Mouse (Mus musculus) liver, embryonic 14.5 days (tissue): ENCODE measurements around the gene 4930486L24Rik. TPM values are rescaled to one million over a fixed set of nuclear protein-coding genes. Genes with fewer than 3 reads are reported as not detected.

ENCODE experiments used
- ATAC-seq: fragments of 200-750 bp; cut with Nextera tagmentation; 2 replicates; pipeline ENCODE4 v1.8.0; 2017; ENCODE audit warnings: moderate number of reproducible peaks, mild to moderate bottlenecking, moderate library complexity; ENCODE audit not compliant: insufficient read depth
- DNase-seq, 3 experiments: peaks; one replicate each; pipeline ENCODE4 v3.0.0-alpha.2; 2012 to 2013; ENCODE audit warnings: low read depth in 3 of 3, low spot score in 3 of 3
- H3K27ac ChIP-seq: fragments of 300-500 bp; sonication (generic); 2 replicates; pipeline ENCODE4 v1.5.1; 2014; ENCODE audit warnings: moderate library complexity, mild to moderate bottlenecking, control low read depth, inconsistent platforms
- H3K27me3 ChIP-seq: fragments of 300-500 bp; sonication (generic); 2 replicates; pipeline ENCODE4 v1.6.1; 2014; ENCODE audit warnings: mild to moderate bottlenecking, low read length, moderate library complexity; ENCODE audit not compliant: control insufficient read depth, insufficient read depth
- H3K36me3 ChIP-seq: fragments of 300-500 bp; sonication (generic); replicated peaks from 2 replicates; pipeline ENCODE4 v1.6.1; 2014; ENCODE audit warnings: low read depth; ENCODE audit not compliant: control insufficient read depth, insufficient read depth
- H3K4me1 ChIP-seq, 2 experiments: fragments of 200-500 bp in 1 of 2; fragments of 300-500 bp in 1 of 2; sonication (generic) in 1 of 2; replicated peaks; 2 replicates each; pipeline ENCODE4 v1.6.1; 2012 to 2014; ENCODE audit warnings: antibody characterized with exemption in 1 of 2, inconsistent platforms in 1 of 2, low read length in 1 of 2; ENCODE audit not compliant: control insufficient read depth in 2 of 2, insufficient read depth in 2 of 2
- H3K4me2 ChIP-seq: fragments of 300-500 bp; sonication (generic); 2 replicates; pipeline ENCODE4 v1.6.1; 2014; ENCODE audit warnings: low read depth, mild to moderate bottlenecking, control low read depth, moderate library complexity
- H3K4me3 ChIP-seq, 2 experiments: fragments of 200-500 bp in 1 of 2; fragments of 300-500 bp in 1 of 2; sonication (generic) in 1 of 2; 2 replicates each; pipeline ENCODE4 v1.5.1; 2012 to 2014; ENCODE audit warnings: low read depth in 2 of 2, low read length in 2 of 2, mild to moderate bottlenecking in 2 of 2, control low read depth in 1 of 2, inconsistent platforms in 1 of 2, moderate library complexity in 1 of 2; ENCODE audit not compliant: insufficient read depth in 1 of 2
- H3K9ac ChIP-seq: fragments of 300-500 bp; sonication (generic); replicated peaks from 2 replicates; pipeline ENCODE4 v1.6.1; 2014; ENCODE audit warnings: mild to moderate bottlenecking, control low read depth, moderate library complexity
- H3K9me3 ChIP-seq: fragments of 300-500 bp; sonication (generic); 2 replicates; pipeline ENCODE4 v1.6.1; 2016; ENCODE audit warnings: low read length, mixed read lengths; ENCODE audit not compliant: control insufficient read depth
- CTCF ChIP-seq: IDR thresholded peaks from 2 replicates; pipeline ENCODE4 v1.5.1; 2016; ENCODE audit warnings: antibody characterized with exemption, low read depth, control low read depth
- EP300 ChIP-seq: IDR thresholded peaks from 2 replicates; pipeline ENCODE4 v1.6.1; 2016; ENCODE audit warnings: antibody characterized with exemption, low read depth
- WGBS: fragments of 180-500 bp; shearing (Covaris S2); extraction: QIAGEN DNeasy Blood & Tissue Kit; methylation state at CpG from one replicate; pipeline ENCODE4 v1.1.7; 2014; ENCODE audit not compliant: insufficient replicate concordance; 5-methylcytosine and 5-hydroxymethylcytosine counted together
- polyA plus RNA-seq, 2 experiments: library from polyadenylated mRNA; depleted of rRNA in 1 of 2; stranded (reverse) in 1 of 2; unstranded in 1 of 2; fragments of >200 nt; fragmentation: Nextera tagmentation in 1 of 2; extraction: Ambion mirVana in 1 of 2; gene quantifications; 2 replicates each; pipeline versions ENCODE4 v1.2.1 to v1.2.3; 2012 to 2014

4930486L24Rik gene
- polyA plus RNA-seq, 2 experiments: 0.06 TPM

GRCm38 (mm10) chr13:60892301-60892700 is 28.0 kb upstream of the 4930486L24Rik start:
- no peaks in the 10 kb centered on the region for H3K27me3 ChIP-seq
- DNase-seq (no peak), ATAC-seq (no peak)
- TF ChIP-seq CTCF (no peak), EP300 (no peak)
- no peaks in the 10 kb centered on the region for H3K9me3 ChIP-seq
- WGBS: 35% methylated on average over 1 of the region's 1 CpGs
- H3K9ac ChIP-seq: no peak overlapping the region
- no peak overlapping the region for H3K4me3 ChIP-seq
- H3K36me3 ChIP-seq: no peaks in the 10 kb centered on the region
- H3K27ac ChIP-seq: no peak overlapping the region
- no peaks in the 10 kb centered on the region for H3K4me1 ChIP-seq
- H3K4me2 ChIP-seq: no peak overlapping the region

DNA sequence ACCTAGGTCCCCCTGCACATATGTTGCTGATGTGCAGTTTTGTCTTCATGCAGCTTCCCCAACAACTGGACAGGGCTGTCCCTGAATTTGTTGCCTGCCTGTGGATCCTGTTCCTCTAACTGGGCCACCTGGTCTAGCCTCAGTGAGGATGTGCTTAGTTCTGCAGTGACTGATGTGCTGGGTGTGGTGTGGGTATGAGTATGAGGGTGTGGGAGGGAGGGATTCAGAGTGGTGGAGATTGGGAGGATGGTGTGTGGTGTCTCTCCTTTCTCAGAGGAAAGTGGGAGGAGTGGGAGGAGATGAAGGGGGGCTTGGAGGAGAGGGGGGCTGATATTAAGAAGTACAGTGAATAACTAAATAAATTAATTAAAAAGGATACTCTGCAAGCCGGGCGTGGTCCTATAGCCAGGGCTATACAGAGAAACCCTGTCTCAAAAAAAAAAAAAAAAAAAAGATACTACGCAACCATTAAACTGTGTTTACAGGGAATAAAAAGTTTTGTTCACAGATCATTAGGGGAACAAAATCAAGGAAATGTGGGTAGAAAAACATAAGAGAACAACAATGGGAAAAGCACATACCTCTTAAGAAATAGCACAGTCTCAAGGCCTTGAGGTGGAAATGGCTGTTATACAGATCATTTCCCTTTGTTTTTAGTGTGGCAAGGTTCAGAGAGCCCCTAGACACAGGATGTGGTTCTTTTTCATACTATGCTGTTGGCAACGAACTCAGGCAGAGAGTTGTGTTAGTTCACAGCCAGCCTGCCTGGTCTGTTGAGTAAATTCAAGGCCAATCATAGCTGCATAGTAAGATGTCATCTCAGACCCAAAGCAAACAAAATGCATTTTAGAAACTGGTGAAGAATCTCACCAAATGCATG is 15.8 kb downstream of the 4930486L24Rik start:
- WGBS: 54% methylated on average over 4 of the region's 4 CpGs
- no peak for TF ChIP-seq CTCF
- no peak for TF ChIP-seq EP300

DNA sequence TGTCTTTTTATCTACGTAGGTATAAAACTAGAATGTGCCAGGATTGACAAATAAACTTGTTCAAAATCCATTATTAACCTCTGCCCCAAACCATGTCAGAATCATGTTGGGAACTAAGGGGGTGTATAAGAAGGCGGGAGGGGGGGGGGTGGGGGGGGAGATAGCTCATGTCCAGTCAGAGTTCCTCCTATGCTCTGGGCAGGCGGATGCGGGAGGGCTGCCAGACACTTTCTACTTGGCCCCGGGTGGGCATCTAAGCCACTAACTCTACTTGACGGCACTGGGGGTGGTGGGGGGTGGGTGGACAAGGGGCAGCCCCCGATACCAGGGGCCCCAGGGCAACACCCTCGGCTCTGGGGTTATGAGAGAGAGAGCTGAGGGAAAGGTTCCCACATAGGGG is 21.1 kb downstream of the 4930486L24Rik start:
- ATAC-seq (no peak), DNase-seq (no peak)
- Histone ChIP-seq H3K4me1 (no peaks in the 10 kb centered on the region), H3K36me3 (no peaks in the 10 kb centered on the region), H3K27ac (no peak overlapping the region), H3K9ac (no peak overlapping the region), H3K4me3 (no peak overlapping the region), H3K9me3 (no peaks in the 10 kb centered on the region), H3K4me2 (no peak overlapping the region), H3K27me3 (no peaks in the 10 kb centered on the region)
- TF ChIP-seq CTCF (no peak), EP300 (no peak)
- WGBS: 63% methylated on average over 8 of the region's 8 CpGs

More for the DNA sequence above, 15.8 kb downstream of the 4930486L24Rik start:
- Histone ChIP-seq H3K27me3 (no peaks in the 10 kb centered on the region), H3K9me3 (no peaks in the 10 kb centered on the region), H3K27ac (no peak overlapping the region), H3K36me3 (no peaks in the 10 kb centered on the region), H3K4me1 (no peaks in the 10 kb centered on the region), H3K4me2 (no peak overlapping the region), H3K9ac (no peak overlapping the region), H3K4me3 (no peak overlapping the region)
- DNase-seq (no peak), ATAC-seq (no peak)

GRCm38 (mm10) chr13:60842703-60843102 is 21.6 kb downstream of the 4930486L24Rik start:
- Histone ChIP-seq H3K4me1 (no peaks in the 10 kb centered on the region), H3K4me2 (no peak overlapping the region), H3K4me3 (no peak overlapping the region), H3K27me3 (no peaks in the 10 kb centered on the region), H3K9me3 (no peaks in the 10 kb centered on the region), H3K27ac (no peak overlapping the region), H3K36me3 (no peaks in the 10 kb centered on the region), H3K9ac (no peak overlapping the region)
- WGBS: 56% methylated on average over 6 of the region's 6 CpGs
- DNase-seq (no peak), ATAC-seq (no peak)
- TF ChIP-seq CTCF: no peak
- TF ChIP-seq EP300: no peak

DNA sequence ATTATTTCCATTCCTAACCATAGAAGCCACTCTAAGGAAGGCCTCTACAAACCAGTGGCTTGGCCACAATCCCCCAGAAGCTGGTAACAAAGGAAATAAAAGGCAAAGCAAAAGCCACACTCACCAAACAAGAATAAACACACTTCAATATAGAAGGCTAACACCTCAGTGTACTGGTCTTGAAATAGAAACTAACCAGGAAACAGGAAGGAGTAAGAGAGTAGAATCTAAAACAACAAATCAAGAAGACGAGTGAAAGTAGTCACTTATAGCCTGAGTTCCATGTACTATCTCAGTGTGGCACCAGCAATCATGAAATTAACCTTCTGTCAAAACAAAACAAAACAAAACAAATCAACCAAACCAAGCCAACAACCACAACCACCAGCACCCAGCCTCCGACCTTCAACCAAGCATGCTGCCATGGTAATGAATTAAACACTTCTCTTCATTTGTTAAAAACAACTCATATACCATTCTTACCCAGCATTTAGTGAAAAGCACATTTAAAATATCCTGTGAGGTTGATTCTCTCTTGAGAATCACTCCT is 24.8 kb downstream of the 4930486L24Rik start:
- DNase-seq: no peak
- 49% methylated on average over 2 of the region's 2 CpGs for WGBS
- H3K36me3 ChIP-seq: no peaks in the 10 kb centered on the region

More for the DNA sequence above, 24.8 kb downstream of the 4930486L24Rik start:
- H3K4me1 ChIP-seq: no peaks in the 10 kb centered on the region
- H3K4me2 ChIP-seq: no peak overlapping the region
- H3K4me3 ChIP-seq: no peak overlapping the region
- no peak overlapping the region for H3K27ac ChIP-seq
- no peaks in the 10 kb centered on the region for H3K9me3 ChIP-seq
- H3K9ac ChIP-seq: no peak overlapping the region
- TF ChIP-seq EP300: no peak
- no peak for TF ChIP-seq CTCF
- ATAC-seq: no peak
- H3K27me3 ChIP-seq: no peaks in the 10 kb centered on the region
